Mouse (Mus musculus): ENCODE data around the gene Ctnnbip1.

DNA sequence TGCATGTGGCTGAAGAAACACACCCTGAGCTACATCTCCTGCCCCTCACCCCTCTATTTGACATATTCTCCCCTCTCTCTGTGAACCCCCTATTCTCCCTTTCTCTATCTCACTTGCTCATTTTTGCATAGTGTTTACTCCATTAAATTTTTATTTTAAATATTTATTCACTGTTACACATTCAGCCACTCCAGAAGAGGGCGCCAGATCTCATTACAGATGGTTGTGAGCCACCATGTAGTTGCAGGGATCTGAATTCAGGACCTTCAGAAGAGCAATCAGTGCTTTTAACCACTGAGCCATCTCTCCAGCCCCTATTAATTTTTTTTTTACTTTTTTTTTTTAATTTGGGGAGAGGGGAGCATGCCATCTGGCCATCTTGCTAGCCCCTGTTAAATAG is 72.2 kb downstream of the Ctnnbip1 start:
- TF ChIP-seq CTCF (IDR thresholded peaks at IDR 0.05; ENCODE audit: control insufficient read depth, insufficient read depth, insufficient replicate concordance, low read depth, low read length) (no peak), POLR2A (IDR thresholded peaks at IDR 0.05; ENCODE audit: control insufficient read depth, low read depth, low read length) (no peak)
